Mouse (Mus musculus) embryonic facial prominence, embryonic 10.5 days (tissue): ENCODE measurements around the gene Fcho1. TPM values are rescaled to one million over a fixed set of nuclear protein-coding genes. Genes with fewer than 3 reads are reported as not detected.
A peak's percentile ranks its signal among the peaks of the same experiment; 100 is the strongest.
"Not testable (repeated sequence)": the region's sequence is repeated elsewhere in the genome, so short reads cannot be mapped to it uniquely, and the experiment has no call there.

ENCODE experiments used
- DNase-seq: peaks from one replicate; pipeline ENCODE4 v3.0.0-alpha.2; 2017; ENCODE audit warnings: low spot score
- H3K27ac ChIP-seq: fragments of 300-500 bp; sonication (generic); replicated peaks from 2 replicates; pipeline ENCODE4 v1.5.1; 2016; ENCODE audit warnings: mild to moderate bottlenecking
- H3K27me3 ChIP-seq: fragments of 300-500 bp; sonication (generic); replicated peaks from 2 replicates; pipeline ENCODE4 v1.6.1; 2016; ENCODE audit warnings: low read depth, mild to moderate bottlenecking; ENCODE audit not compliant: poor library complexity, severe bottlenecking
- H3K36me3 ChIP-seq: fragments of 300-500 bp; sonication (generic); replicated peaks from 2 replicates; pipeline ENCODE4 v1.6.1; 2016; ENCODE audit warnings: mild to moderate bottlenecking, moderate library complexity
- H3K4me1 ChIP-seq: fragments of 300-500 bp; sonication (generic); 2 replicates; pipeline ENCODE4 v1.6.1; 2016
- H3K4me3 ChIP-seq: fragments of 300-500 bp; sonication (generic); 2 replicates; pipeline ENCODE4 v1.5.1; 2016; ENCODE audit warnings: mild to moderate bottlenecking, moderate library complexity
- H3K9me3 ChIP-seq: fragments of 300-500 bp; sonication (generic); 2 replicates; pipeline ENCODE4 v1.6.1; 2016; ENCODE audit warnings: mild to moderate bottlenecking
- WGBS: fragments of 180-500 bp; shearing (Covaris S2); methylation state at CpG from one replicate; pipeline ENCODE4 v1.1.7; 2016; 5-methylcytosine and 5-hydroxymethylcytosine counted together
- polyA plus RNA-seq: library from polyadenylated mRNA; unstranded; fragments of >200 nt; fragmentation: Nextera tagmentation; extraction: Ambion mirVana; gene quantifications from 2 replicates; pipeline ENCODE4 v1.2.1, GENCODE M21; 2016

Fcho1 gene
- polyA plus RNA-seq, 1 experiment from 2014 or later: 7.9 TPM

DNA sequence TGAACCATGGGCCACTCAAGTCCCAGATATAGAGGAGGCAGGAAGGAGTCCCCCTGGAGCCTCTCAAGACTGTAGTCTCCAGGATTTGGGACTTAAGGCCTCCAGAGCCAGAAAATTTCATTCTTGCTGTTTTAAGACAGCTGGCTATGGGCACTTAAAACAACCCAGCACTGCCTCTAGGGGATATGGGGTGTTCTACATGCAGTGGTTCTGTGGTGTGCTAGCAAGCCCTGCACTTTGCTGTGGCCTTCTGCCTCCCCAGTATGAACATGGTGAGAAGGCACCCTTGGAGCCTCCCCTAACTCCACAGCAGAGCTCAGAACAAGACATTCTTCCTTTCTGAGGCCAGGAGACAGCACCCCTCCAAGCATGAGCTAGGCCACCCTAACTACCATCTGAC is 12.8 kb upstream of the Fcho1 start:
- not testable (repeated sequence) for DNase-seq, H3K4me3 ChIP-seq, H3K4me1 ChIP-seq, H3K9me3 ChIP-seq, H3K36me3 ChIP-seq, H3K27ac ChIP-seq
- peaks cover 14% of the 10 kb centered on the region for H3K27me3 ChIP-seq

DNA sequence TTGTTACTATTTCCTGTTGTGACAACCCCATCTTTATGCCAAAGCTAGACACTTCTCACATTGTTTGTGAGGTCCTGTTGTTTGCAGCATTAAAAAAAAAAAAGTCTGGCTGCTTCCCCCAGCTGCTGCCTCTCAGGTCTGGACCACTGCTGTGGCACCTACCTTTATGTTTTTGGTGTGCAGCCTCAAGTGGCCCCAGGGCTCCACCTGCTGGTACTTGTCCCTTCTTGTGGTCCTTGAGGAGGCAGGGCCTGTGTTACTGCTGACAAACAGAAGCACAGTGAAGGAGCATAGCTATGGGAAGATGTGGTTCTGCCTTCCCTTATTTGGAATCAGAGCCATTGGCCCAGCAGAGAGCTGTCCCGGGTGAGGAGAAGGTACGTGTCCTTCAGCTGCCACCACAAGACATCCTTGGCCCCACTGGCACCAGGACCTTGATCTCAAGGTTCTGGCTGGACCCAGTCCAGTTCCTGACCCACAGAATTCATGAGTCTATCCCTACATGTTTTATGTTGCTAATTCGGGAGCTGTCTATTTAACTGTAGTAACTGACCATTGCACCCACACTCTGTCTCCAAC is 6.2 kb upstream of the Fcho1 start:
- no peaks in the 10 kb centered on the region for H3K36me3 ChIP-seq
- H3K9me3 ChIP-seq: no peaks in the 10 kb centered on the region
- DNase-seq: peak; percentile 39
- H3K4me3 ChIP-seq: no peak overlapping the region
- H3K4me1 ChIP-seq: peaks cover 14% of the 10 kb centered on the region
- H3K27me3 ChIP-seq: peaks cover 36% of the 10 kb centered on the region
- no peak overlapping the region for H3K27ac ChIP-seq
- 53% methylated on average over 3 of the region's 3 CpGs for whole genome bisulfite sequencing

DNA sequence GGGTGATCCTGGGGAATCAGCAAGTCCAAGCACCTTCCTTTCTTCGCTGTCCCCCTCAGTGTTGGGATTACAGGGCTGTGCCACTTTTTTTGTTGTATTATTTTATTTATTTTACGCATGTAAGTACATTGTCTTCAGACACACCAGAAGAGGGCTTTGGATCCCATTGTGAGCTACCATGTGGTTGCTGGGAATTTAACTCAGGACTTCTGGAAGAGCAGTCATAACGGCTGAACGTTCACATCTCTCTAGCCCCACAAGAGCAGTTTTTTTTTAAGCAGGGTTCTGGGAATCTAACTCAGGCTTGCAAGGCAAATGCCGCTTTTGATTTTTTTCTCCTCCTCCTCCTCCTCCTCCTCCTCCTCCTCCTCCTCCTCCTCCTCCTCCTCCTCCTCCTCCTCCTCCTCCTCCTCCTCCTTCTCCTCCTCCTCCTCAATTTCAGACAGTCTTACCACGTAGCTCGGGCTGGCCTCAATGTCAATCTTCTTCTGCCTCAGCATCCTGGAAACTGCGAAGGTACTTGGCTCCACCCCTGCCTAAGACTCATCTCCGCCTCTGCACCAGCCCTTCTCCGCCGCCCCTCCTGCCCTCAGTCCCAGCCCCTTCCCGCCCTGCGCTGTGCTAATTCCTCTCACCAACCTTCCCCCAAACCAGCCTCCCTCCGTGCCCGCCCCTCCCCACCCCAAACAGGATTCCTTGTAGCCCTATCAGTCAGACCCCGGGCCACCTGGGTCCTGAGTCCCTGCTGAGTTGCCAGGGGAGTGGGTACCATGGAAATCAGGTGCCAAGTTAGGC is 3.5 kb upstream of the Fcho1 start:
- DNase-seq: peak; percentile 38
- H3K36me3 ChIP-seq: no peaks in the 10 kb centered on the region
- 4% methylated on average over 16 of the region's 16 CpGs for WGBS
- H3K4me1 ChIP-seq: peaks cover 25% of the 10 kb centered on the region
- H3K4me3 ChIP-seq: peak overlapping the region; percentile 53
- H3K27me3 ChIP-seq: peaks cover 62% of the 10 kb centered on the region
- no peak overlapping the region for H3K27ac ChIP-seq
- H3K9me3 ChIP-seq: no peaks in the 10 kb centered on the region

DNA sequence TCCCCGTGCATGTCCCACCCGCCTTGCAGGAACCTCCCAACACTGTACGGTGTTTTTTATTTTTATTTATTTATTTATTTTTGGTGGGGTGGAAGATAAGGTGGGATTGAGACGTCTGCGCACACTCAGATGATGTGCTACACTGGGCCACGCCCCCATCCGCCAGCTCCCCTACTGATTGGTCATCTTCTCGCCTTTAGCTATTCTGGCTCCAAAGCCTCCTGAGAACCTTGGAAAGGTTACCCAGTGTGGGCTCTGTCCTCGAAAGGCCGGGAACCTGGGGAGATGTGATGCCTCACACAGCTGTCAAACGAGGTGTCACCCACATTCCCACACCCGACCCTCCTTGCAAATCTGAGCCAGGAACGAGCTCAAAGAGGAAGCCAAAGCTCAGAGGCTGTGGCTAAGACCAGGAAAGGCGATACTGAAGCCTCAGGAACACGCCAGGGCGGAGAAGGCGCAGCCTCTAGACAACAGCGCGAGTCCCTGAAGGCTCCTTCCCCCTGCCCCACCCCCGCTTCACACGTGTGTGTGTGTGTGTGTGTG is 2.8 kb upstream of the Fcho1 start:
- peak; percentile 62 for DNase-seq
- Histone ChIP-seq H3K36me3 (no peaks in the 10 kb centered on the region), H3K27me3 (peaks cover 69% of the 10 kb centered on the region), H3K4me3 (peak overlapping the region; percentile 53), H3K9me3 (no peaks in the 10 kb centered on the region), H3K27ac (no peak overlapping the region), H3K4me1 (peaks cover 25% of the 10 kb centered on the region)
- WGBS: 8% methylated on average over 21 of the region's 21 CpGs

DNA sequence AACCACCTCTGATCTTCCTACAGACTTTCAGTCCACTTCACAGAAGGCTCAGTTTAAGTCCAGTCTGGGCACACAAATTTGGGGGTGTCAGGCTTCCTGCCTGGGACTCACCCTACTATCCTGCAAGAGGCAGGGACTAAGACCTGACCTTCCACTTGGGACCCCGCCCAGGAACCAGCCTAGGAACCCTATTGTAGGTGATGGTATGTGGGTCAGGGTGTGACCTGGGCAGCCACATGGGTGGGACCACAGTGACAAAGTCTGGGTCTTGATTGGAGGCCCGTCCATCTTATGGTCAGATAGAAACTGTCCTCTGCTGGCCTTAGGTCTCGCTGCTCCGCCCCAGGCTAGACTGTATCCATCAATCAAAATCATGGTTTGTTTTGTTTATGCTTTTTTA is 1.1 kb downstream of the Fcho1 start:
- H3K4me3 ChIP-seq: peak overlapping the region; percentile 77; the same call in 1 of the 2 replicates

DNA sequence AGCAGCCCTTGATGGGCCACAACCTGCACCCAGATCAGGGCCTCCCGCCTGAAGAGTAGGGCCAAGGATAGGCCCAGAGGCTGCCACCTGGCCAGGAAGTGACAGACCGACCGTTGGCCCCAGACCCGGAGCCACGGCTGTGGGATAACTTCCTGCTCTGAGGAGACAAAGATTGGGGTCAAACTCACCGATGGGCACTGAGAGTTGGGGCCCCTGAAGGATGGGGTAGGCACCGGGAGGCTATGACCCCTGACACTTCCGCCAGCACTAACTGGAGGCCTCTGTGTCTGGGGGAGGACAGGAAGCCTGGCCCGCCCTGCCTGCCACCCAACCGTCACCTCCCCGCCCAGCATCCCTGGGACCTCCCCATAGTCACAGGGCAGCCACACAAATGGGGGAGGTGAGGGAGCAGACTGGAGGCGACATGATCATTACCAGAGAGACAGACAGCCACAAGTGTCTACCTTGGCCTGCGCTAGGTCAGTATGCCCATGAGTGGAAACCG is 2.4 kb downstream of the Fcho1 start:
- H3K27ac ChIP-seq: no peak overlapping the region
- H3K36me3 ChIP-seq: no peaks in the 10 kb centered on the region
- H3K27me3 ChIP-seq: peaks cover 69% of the 10 kb centered on the region
- H3K4me1 ChIP-seq: peaks cover 46% of the 10 kb centered on the region
- no peak for DNase-seq
- H3K4me3 ChIP-seq: no peak overlapping the region
- no peaks in the 10 kb centered on the region for H3K9me3 ChIP-seq
- WGBS: 60% methylated on average over 14 of the region's 14 CpGs

More for the DNA sequence above, 1.1 kb downstream of the Fcho1 start:
- WGBS: 73% methylated on average over 4 of the region's 4 CpGs
- peaks cover 82% of the 10 kb centered on the region for H3K27me3 ChIP-seq
- H3K36me3 ChIP-seq: no peaks in the 10 kb centered on the region
- H3K4me1 ChIP-seq: peaks cover 59% of the 10 kb centered on the region
- no peak overlapping the region for H3K27ac ChIP-seq
- no peak for DNase-seq
- H3K9me3 ChIP-seq: no peaks in the 10 kb centered on the region

DNA sequence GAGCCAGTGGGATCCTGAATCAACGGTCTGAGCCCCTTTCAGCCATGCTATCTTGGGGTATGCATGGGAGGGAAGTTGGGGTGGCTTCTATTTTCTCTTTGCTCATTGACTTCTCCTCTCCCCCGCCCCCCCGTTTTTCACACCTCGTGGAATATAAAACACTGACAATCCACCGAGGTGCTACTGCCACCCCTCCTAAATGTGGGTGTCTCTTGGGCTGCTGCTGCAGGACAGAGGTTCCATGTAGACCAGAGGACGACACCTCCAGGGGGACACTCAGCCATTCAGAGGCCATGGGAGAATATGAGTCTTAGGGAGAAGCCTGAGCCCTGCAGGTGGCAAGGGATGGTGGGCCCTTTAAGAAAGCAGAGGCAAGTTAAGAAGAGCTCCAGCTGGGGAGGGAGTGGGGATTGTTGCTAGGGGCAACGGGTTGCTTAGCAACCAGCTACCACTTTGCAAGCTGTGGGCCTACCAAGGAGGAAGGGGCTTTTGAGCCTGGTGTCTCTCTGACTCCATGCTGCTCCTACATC is 5.5 kb downstream of the Fcho1 start:
- Histone ChIP-seq H3K9me3 (no peaks in the 10 kb centered on the region), H3K4me1 (peaks cover 42% of the 10 kb centered on the region), H3K4me3 (no peak overlapping the region), H3K27me3 (peaks cover 48% of the 10 kb centered on the region), H3K36me3 (no peaks in the 10 kb centered on the region), H3K27ac (no peak overlapping the region)
- DNase-seq: peak; percentile 86
- WGBS: 25% methylated on average over 7 of the region's 7 CpGs

DNA sequence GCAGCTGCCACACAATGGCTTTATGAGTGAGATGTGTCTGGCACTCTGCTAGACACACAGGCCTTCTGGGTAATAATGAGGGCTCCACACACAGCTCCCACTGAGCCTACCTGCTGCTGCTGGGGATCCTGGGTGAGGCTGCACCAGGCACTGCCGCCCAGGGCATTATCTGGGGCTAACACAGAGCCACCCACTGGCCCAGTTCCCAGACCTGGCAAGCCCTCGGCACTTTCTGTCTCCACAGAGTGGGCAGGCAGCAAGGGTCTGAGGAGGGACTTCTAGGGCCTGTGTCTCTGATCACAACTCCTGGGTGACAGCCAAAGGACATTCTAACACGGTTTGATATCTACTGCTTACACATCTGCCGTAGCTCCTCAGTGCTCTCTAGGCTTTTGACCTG is 6.3 kb downstream of the Fcho1 start:
- no peak for DNase-seq
- no peak overlapping the region for H3K27ac ChIP-seq
- no peaks in the 10 kb centered on the region for H3K36me3 ChIP-seq
- no peaks in the 10 kb centered on the region for H3K9me3 ChIP-seq
- H3K27me3 ChIP-seq: peaks cover 44% of the 10 kb centered on the region
- H3K4me3 ChIP-seq: no peak overlapping the region
- 72% methylated on average over 4 of the region's 4 CpGs for WGBS
- H3K4me1 ChIP-seq: peaks cover 38% of the 10 kb centered on the region

DNA sequence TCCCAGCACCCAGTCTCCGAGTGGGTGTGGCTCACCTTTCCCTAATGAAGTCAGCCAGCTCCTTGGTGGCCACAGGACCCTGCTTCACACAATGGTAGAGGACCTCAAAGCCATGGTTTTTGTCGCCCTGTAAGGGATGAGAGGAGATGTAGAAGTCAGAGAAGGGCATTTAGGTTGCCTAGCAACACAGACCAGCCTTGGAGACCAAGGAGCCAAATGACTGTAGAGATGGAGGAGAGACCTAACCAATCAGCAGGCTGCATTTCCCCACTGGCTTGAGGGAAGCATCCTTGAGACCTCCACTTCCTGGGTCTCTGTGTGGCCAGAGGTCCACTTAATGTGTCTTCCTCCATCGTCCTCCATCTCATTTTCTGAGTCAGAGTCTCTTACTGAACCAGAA is 7.3 kb downstream of the Fcho1 start:
- no peaks in the 10 kb centered on the region for H3K36me3 ChIP-seq
- H3K27ac ChIP-seq: no peak overlapping the region
- no peak overlapping the region for H3K4me3 ChIP-seq
- H3K9me3 ChIP-seq: no peaks in the 10 kb centered on the region
- H3K27me3 ChIP-seq: peaks cover 36% of the 10 kb centered on the region
- no peak for DNase-seq
- peaks cover 38% of the 10 kb centered on the region for H3K4me1 ChIP-seq
- WGBS: 31% methylated on average over 3 of the region's 3 CpGs

DNA sequence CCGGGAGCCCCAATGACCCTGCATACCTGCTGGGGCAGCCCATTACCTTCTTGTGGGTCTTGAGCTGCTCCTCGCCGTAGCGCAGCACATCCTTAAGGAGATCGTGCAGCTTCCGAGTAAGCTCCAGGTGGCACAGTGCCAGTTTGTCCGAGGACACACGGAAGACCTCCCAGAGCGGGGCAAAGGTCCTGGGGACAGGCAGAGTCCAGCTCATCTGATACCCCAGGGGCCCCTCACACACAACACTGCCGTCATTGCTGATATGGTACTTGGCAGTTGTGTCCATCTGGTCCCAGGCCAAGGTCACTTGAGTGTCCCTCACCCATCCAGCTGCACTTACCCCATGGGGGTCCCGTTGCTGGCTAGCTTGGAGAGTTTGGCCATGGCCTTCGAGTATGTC is 8.4 kb downstream of the Fcho1 start:
- H3K4me3 ChIP-seq: no peak overlapping the region
- DNase-seq: no peak
- no peaks in the 10 kb centered on the region for H3K9me3 ChIP-seq
- 90% methylated on average over 12 of the region's 12 CpGs for WGBS
- peaks cover 31% of the 10 kb centered on the region for H3K4me1 ChIP-seq
- no peaks in the 10 kb centered on the region for H3K36me3 ChIP-seq
- peaks cover 37% of the 10 kb centered on the region for H3K27me3 ChIP-seq
- H3K27ac ChIP-seq: no peak overlapping the region

DNA sequence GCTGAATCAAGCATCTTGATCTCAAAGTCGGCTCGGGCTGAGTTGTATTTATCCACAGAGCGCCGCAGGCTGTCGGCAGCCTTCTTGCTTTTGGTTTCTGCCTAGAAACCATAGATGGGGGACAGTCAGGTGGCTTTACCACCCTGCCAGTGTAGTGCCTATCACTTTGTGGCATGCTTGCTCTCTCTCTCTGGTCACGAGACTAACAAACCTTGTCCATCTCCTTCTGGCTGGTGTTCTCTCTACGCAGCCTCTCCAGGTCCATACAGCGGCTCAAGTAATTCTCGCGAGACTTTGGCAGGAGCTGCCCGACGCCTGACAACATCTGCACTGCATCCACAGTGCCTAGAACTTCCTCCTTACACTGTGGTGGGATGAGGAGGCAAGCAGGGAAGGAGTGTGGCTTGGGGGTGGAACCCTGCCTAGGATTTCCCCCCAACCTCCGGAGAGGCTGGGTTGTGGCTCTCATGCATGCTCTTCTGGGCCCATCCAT is 8.9 kb downstream of the Fcho1 start:
- Histone ChIP-seq H3K27me3 (peaks cover 37% of the 10 kb centered on the region), H3K4me1 (peaks cover 26% of the 10 kb centered on the region), H3K9me3 (no peaks in the 10 kb centered on the region), H3K36me3 (no peaks in the 10 kb centered on the region), H3K27ac (no peak overlapping the region), H3K4me3 (no peak overlapping the region)
- 83% methylated on average over 13 of the region's 13 CpGs for WGBS
- DNase-seq: no peak

DNA sequence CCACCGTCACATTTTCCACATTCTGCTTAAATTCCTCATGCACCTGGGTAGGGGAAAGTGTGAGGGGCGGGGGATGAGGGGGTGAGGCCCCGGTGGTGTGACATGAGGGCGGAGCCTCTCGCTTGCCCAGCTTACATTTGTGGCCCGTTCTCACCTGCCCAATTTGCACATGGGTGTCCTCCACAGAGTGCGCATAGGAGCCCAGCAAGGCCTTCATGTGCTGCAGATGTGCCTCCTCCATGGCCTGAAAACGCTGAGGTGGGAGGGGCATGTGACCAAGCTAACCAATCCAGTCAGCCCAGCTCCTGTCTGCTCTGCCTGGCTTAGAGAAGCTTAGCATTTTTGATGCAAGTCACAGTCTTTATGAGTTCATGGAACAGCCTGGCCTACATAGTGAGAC is 10.0 kb downstream of the Fcho1 start:
- Histone ChIP-seq H3K4me3 (no peak overlapping the region), H3K9me3 (no peaks in the 10 kb centered on the region), H3K27me3 (peaks cover 43% of the 10 kb centered on the region), H3K4me1 (peaks cover 15% of the 10 kb centered on the region), H3K27ac (no peak overlapping the region), H3K36me3 (no peaks in the 10 kb centered on the region)
- WGBS: 52% methylated on average over 8 of the region's 8 CpGs
- no peak for DNase-seq
